ENCODE assay signal across 25 mouse cellular contexts in the genomic region with DNA sequence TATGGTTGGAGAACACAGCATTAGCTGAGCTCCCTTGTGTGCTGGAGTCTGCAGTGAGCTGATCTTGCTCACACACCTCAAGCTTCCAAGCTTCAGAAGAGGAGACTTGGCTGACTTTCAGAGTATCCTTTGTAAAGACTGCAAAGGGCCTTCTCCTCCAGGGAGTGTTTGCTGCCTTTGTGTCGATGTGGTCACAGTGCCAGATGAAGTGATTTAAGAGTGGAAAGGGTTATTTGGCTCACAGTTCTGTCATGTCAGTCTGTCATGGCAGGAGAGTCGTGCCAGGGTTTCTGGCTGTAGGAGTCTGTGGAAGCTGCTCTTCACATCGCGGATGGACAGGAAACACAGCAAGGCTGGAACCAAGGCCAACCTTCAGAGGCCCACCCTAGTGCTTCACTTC.
"Had no signal": no experiment of that assay in that cellular context is flagged by ENCODE, and none has a peak within 500 bp of the region (broad histone marks: within the 10 kb centered on the region; RNA-seq: fewer than 3 reads in every experiment).

No protein-coding gene starts in this region.

- H3K36me3 ChIP-seq: heart, embryonic 13.5 days; heart, embryonic 15.5 days; kidney, embryonic 15.5 days; limb, embryonic 13.5 days; limb, embryonic 15.5 days; liver, embryonic 12.5 days had no signal

- DNase-seq: gastrocnemius, postnatal 14 days; gastrocnemius, postnatal 36 days; heart, adult 11 months; heart, adult 2 months; heart, postnatal 14 days; heart, postnatal 36 days; kidney, adult 11 months; kidney, adult 2 months; kidney, adult 9 months; kidney, postnatal 14 days; kidney, postnatal 36 days; layer of hippocampus, postnatal 36 days had no signal

- H3K27ac ChIP-seq: heart, adult 2 months; heart, embryonic 13.5 days; heart, embryonic 15.5 days; hindbrain, embryonic 12.5 days; hindbrain, embryonic 14.5 days; hindbrain, postnatal 0 days; kidney, embryonic 15.5 days; kidney, postnatal 0 days; limb, embryonic 13.5 days; limb, embryonic 15.5 days; liver, embryonic 12.5 days; liver, embryonic 14.5 days had no signal

- H3K4me3 ChIP-seq: heart, adult 2 months; heart, embryonic 13.5 days; heart, embryonic 15.5 days; hindbrain, embryonic 12.5 days; kidney, embryonic 15.5 days; limb, embryonic 13.5 days; limb, embryonic 15.5 days; liver, embryonic 12.5 days had no signal

- H3K9me3 ChIP-seq: heart, embryonic 13.5 days; heart, embryonic 15.5 days; hindbrain, embryonic 12.5 days; kidney, embryonic 15.5 days; limb, embryonic 13.5 days; limb, embryonic 15.5 days; liver, embryonic 12.5 days had no signal

- H3K27me3 ChIP-seq: heart, embryonic 13.5 days; heart, embryonic 15.5 days; hindbrain, embryonic 12.5 days; kidney, embryonic 15.5 days; limb, embryonic 13.5 days; limb, embryonic 15.5 days had no signal

- H3K4me1 ChIP-seq: heart, embryonic 13.5 days; heart, embryonic 15.5 days; limb, embryonic 15.5 days had no signal

- ATAC-seq: hindbrain, postnatal 0 days; intestine, embryonic 16.5 days; liver, embryonic 12.5 days had no signal

- H3K4me2 ChIP-seq: heart, embryonic 11.5 days; heart, embryonic 13.5 days; heart, embryonic 15.5 days; hindbrain, embryonic 12.5 days; hindbrain, embryonic 14.5 days; kidney, embryonic 15.5 days; limb, embryonic 13.5 days; limb, embryonic 15.5 days; liver, embryonic 12.5 days had no signal

- H3K9ac ChIP-seq: heart, embryonic 13.5 days; heart, embryonic 15.5 days; hindbrain, embryonic 12.5 days; hindbrain, embryonic 14.5 days; kidney, embryonic 15.5 days; limb, embryonic 13.5 days; limb, embryonic 15.5 days; liver, embryonic 12.5 days; liver, embryonic 14.5 days had no signal
